Mouse (Mus musculus) T-cell, adult 66 days (primary cell): Measurements from ENCODE around the gene Gdf5. TPM values are rescaled to one million over a fixed set of nuclear protein-coding genes. Genes with fewer than 3 reads are reported as not detected.

ENCODE experiments used
- total RNA-seq, 2 experiments: library from RNA; stranded (reverse); gene quantifications; 3 replicates in 1 of 2; 4 replicates in 1 of 2; pipeline ENCODE4 v1.2.4; 2023

Gene Gdf5
- total RNA-seq, result not detected

GRCm38 (mm10) chr2:155945124-155945523 lies at the start of gene Gdf5:
Gdf5 (minus strand) TSS chr2:155945367.

GRCm38 (mm10) chr2:155956134-155957059 lies 11.2 kb upstream of the Gdf5 start, which contains the start of gene Cep250:
Cep250 (plus strand) TSS chr2:155956458.

GRCm38 (mm10) chr2:155940681-155941080 lies 4.5 kb downstream of the Gdf5 start, which contains the start of gene Gm15557:
Gm15557 (plus strand) TSS chr2:155940728.

GRCm38 (mm10) chr2:155929531-155930442 lies 15.4 kb downstream of the Gdf5 start, which contains the start of gene Uqcc1:
Uqcc1 (minus strand) TSS chr2:155930310.

Other genes with a start within 250 kb of the Gdf5 start
- gene Edem2, start 215.9 kb downstream of the Gdf5 start, total RNA-seq, result 10 to 100 TPM; 33.0 to 33.1 TPM
- gene Gm17581, start 209.5 kb downstream of the Gdf5 start, total RNA-seq, result not detected
- gene Procr, start 194.2 kb downstream of the Gdf5 start, total RNA-seq, result under 1 TPM in 1 of 2 experiments, not detected in 1; 0.67 TPM
- gene Mmp24, start 170.0 kb downstream of the Gdf5 start, total RNA-seq, result not detected
- gene BC029722, start 125.9 kb downstream of the Gdf5 start, total RNA-seq, result 10 to 100 TPM; 24.3 to 24.6 TPM
- 100 to 1,000 TPM in 1 of 2 experiments, 10 to 100 TPM in 1; 98.6 to 120 TPM for gene Eif6, start 118.4 kb downstream of the Gdf5 start, total RNA-seq
- under 1 TPM; 0.35 to 0.41 TPM for gene Fam83c, start 110.5 kb downstream of the Gdf5 start, total RNA-seq
- gene Uqcc1, start 15.1 kb downstream of the Gdf5 start, total RNA-seq, result 10 to 100 TPM; 38.5 to 53.1 TPM
- gene Gm15557, start 4.6 kb downstream of the Gdf5 start, total RNA-seq, result not detected
- gene Cep250, start 11.1 kb upstream of the Gdf5 start, total RNA-seq, result 10 to 100 TPM; 72.5 to 85.7 TPM
- 1 to 10 TPM; 1.2 to 2.3 TPM for gene 6430550D23Rik, start 62.6 kb upstream of the Gdf5 start, total RNA-seq
- 10 to 100 TPM; 77.1 to 77.8 TPM for gene Ergic3, start 62.7 kb upstream of the Gdf5 start, total RNA-seq
- gene Fer1l4, start 107.6 kb upstream of the Gdf5 start, total RNA-seq, result not detected
- 1 to 10 TPM; 2.8 TPM for gene Spag4, start 119.8 kb upstream of the Gdf5 start, total RNA-seq
- gene Cpne1, start 166.6 kb upstream of the Gdf5 start, total RNA-seq, result 10 to 100 TPM; 63.4 to 91.1 TPM
- gene Rbm12, start 166.6 kb upstream of the Gdf5 start, total RNA-seq, result 10 to 100 TPM; 40.3 to 43.1 TPM
- gene Gm28036, start 181.7 kb upstream of the Gdf5 start, total RNA-seq, result 10 to 100 TPM; 22.9 to 23.5 TPM
- gene Romo1, start 198.7 kb upstream of the Gdf5 start, total RNA-seq, result 10 to 100 TPM; 42.3 to 77.1 TPM
- 10 to 100 TPM; 34.0 to 34.8 TPM for gene Nfs1, start 198.8 kb upstream of the Gdf5 start, total RNA-seq
- gene Rbm39, start 234.9 kb upstream of the Gdf5 start, total RNA-seq, result 1,000 to 10,000 TPM; 2,155 to 2,502 TPM